Mouse (Mus musculus) CH12.LX (cell line): ENCODE data around the gene D17H6S53E. TPM values are rescaled to one million over a fixed set of nuclear protein-coding genes. Genes with fewer than 3 reads are reported as not detected.

Source experiments
- DNase-seq: peaks from one replicate; pipeline ENCODE4 v3.0.0-alpha.2; 2013; ENCODE audit errors: extremely low read depth
- H3K27ac ChIP-seq: 2 replicates; pipeline ENCODE4 v1.5.1; 2012; ENCODE audit warnings: low read depth, mild to moderate bottlenecking, control low read depth, moderate library complexity; ENCODE audit not compliant: insufficient read depth
- H3K27me3 ChIP-seq: replicated peaks from 2 replicates; pipeline ENCODE3; 2012; ENCODE audit warnings: inconsistent platforms
- H3K36me3 ChIP-seq, 2 experiments: replicated peaks in 1 of 2; 2 replicates each; pipeline versions ENCODE3 to v1.6.1; 2012; ENCODE audit warnings: inconsistent platforms in 1 of 2, low read length in 1 of 2, mild to moderate bottlenecking in 1 of 2, mixed read lengths in 1 of 2, moderate library complexity in 1 of 2; ENCODE audit not compliant: control insufficient read depth in 1 of 2, insufficient read depth in 1 of 2
- H3K4me1 ChIP-seq, 2 experiments: 2 replicates each; pipeline ENCODE4 v1.6.1; 2012; ENCODE audit warnings: inconsistent platforms in 1 of 2, moderate library complexity in 1 of 2; ENCODE audit not compliant: insufficient read depth in 2 of 2, control insufficient read depth in 1 of 2
- H3K4me2 ChIP-seq: 2 replicates; pipeline ENCODE4 v1.6.1; 2012; ENCODE audit warnings: low read depth, mild to moderate bottlenecking, control low read depth; ENCODE audit not compliant: poor library complexity, insufficient read depth, severe bottlenecking
- H3K4me3 ChIP-seq, 3 experiments: fragments of 150-350 bp in 1 of 3; sonication (generic) in 1 of 3; replicated peaks in 1 of 3; 2 replicates each; pipeline versions ENCODE3 to v1.5.1; 2011 to 2012; ENCODE audit warnings: low read depth in 2 of 3, low read length in 2 of 3, mild to moderate bottlenecking in 2 of 3, moderate library complexity in 2 of 3, control low read depth in 1 of 3, improper control_type of control experiment in 1 of 3, inconsistent platforms in 1 of 3, mixed read lengths in 1 of 3; ENCODE audit not compliant: poor library complexity in 1 of 3
- H3K79me2 ChIP-seq: replicated peaks from 2 replicates; pipeline ENCODE4 v1.6.1; 2012; ENCODE audit warnings: mild to moderate bottlenecking, moderate library complexity; ENCODE audit not compliant: control insufficient read depth, poor library complexity, insufficient read depth, severe bottlenecking; ENCODE audit errors: extremely low read depth
- H3K9ac ChIP-seq: 2 replicates; pipeline ENCODE4 v1.6.1; 2012; ENCODE audit warnings: low read depth, mild to moderate bottlenecking, control low read depth, moderate library complexity; ENCODE audit not compliant: insufficient read depth
- H3K9me3 ChIP-seq: replicated peaks from 2 replicates; pipeline ENCODE3; 2012; ENCODE audit warnings: low read length, inconsistent platforms, mixed read lengths
- BHLHE40 ChIP-seq: IDR thresholded peaks from 2 replicates; pipeline ENCODE4 v1.6.1; 2011; ENCODE audit warnings: mild to moderate bottlenecking, low read depth, low read length, improper control_type of control experiment
- CHD1 ChIP-seq: IDR thresholded peaks from 2 replicates; pipeline ENCODE4 v1.6.1; 2012; ENCODE audit warnings: low read depth, low read length, improper control_type of control experiment, inconsistent platforms
- CHD2 ChIP-seq: IDR thresholded peaks from 2 replicates; pipeline ENCODE4 v1.6.1; 2011; ENCODE audit warnings: low read length, improper control_type of control experiment
- E2F4 ChIP-seq: IDR thresholded peaks from 2 replicates; pipeline ENCODE4 v1.6.1; 2011; ENCODE audit warnings: low read depth, low read length, improper control_type of control experiment; ENCODE audit not compliant: insufficient replicate concordance
- ELF1 ChIP-seq: IDR thresholded peaks from 2 replicates; pipeline ENCODE4 v1.6.1; 2014; ENCODE audit warnings: low read depth, mild to moderate bottlenecking, inconsistent platforms, low read length, improper control_type of control experiment
- EP300 ChIP-seq: IDR thresholded peaks from 2 replicates; pipeline ENCODE4 v1.6.1; 2011; ENCODE audit warnings: low read length, improper control_type of control experiment
- GABPA ChIP-seq: IDR thresholded peaks from 2 replicates; pipeline ENCODE4 v1.6.1; 2012; ENCODE audit warnings: low read depth, low read length, improper control_type of control experiment, inconsistent platforms; ENCODE audit not compliant: insufficient replicate concordance
- IRF4 ChIP-seq: IDR thresholded peaks from 2 replicates; pipeline ENCODE4 v1.6.1; 2014; ENCODE audit warnings: low read depth, mild to moderate bottlenecking, inconsistent platforms, low read length, improper control_type of control experiment
- JUN ChIP-seq: IDR thresholded peaks from 2 replicates; pipeline ENCODE4 v1.6.1; 2011; ENCODE audit warnings: low read depth, mild to moderate bottlenecking, low read length, improper control_type of control experiment, moderate library complexity; ENCODE audit not compliant: insufficient read depth
- KAT2A ChIP-seq: IDR thresholded peaks from 2 replicates; pipeline ENCODE4 v1.6.1; 2012; ENCODE audit warnings: low read length, improper control_type of control experiment, inconsistent platforms; ENCODE audit not compliant: insufficient replicate concordance
- MAFK ChIP-seq: IDR thresholded peaks from 2 replicates; pipeline ENCODE4 v1.6.1; 2011; ENCODE audit warnings: low read length, improper control_type of control experiment; ENCODE audit not compliant: insufficient replicate concordance
- MEF2A ChIP-seq: IDR thresholded peaks from 2 replicates; pipeline ENCODE4 v1.6.1; 2014; ENCODE audit warnings: low read depth, mild to moderate bottlenecking, inconsistent platforms, low read length, improper control_type of control experiment, borderline replicate concordance
- MXI1 ChIP-seq: IDR thresholded peaks from 2 replicates; pipeline ENCODE4 v1.6.1; 2011; ENCODE audit warnings: mild to moderate bottlenecking, low read depth, low read length, improper control_type of control experiment
- NELFE ChIP-seq: IDR thresholded peaks from 2 replicates; pipeline ENCODE4 v1.6.1; 2011; ENCODE audit warnings: low read depth, low read length, improper control_type of control experiment
- NRF1 ChIP-seq: IDR thresholded peaks from 2 replicates; pipeline ENCODE4 v1.6.1; 2014; ENCODE audit warnings: low read depth, mild to moderate bottlenecking, inconsistent platforms, low read length, improper control_type of control experiment, moderate library complexity
- POLR2A ChIP-seq: IDR thresholded peaks from 2 replicates; pipeline ENCODE4 v1.6.1; 2011; ENCODE audit warnings: low read depth, mild to moderate bottlenecking, improper control_type of control experiment, low read length
- POLR2AphosphoS2 ChIP-seq: IDR thresholded peaks from 2 replicates; pipeline ENCODE4 v1.6.1; 2011; ENCODE audit warnings: low read depth, low read length, improper control_type of control experiment
- SIN3A ChIP-seq: IDR thresholded peaks from 2 replicates; pipeline ENCODE4 v1.6.1; 2012; ENCODE audit warnings: low read length, improper control_type of control experiment, inconsistent platforms
- UBTF ChIP-seq: IDR thresholded peaks from 2 replicates; pipeline ENCODE4 v1.6.1; 2012; ENCODE audit warnings: low read depth, mild to moderate bottlenecking, inconsistent platforms, low read length, improper control_type of control experiment, moderate library complexity
- USF1 ChIP-seq: IDR thresholded peaks from 2 replicates; pipeline ENCODE4 v1.6.1; 2014; ENCODE audit warnings: low read depth, mild to moderate bottlenecking, inconsistent platforms, low read length, improper control_type of control experiment
- USF2 ChIP-seq: conservative IDR thresholded peaks from 2 replicates; pipeline ENCODE4 v1.6.1; 2011; ENCODE audit warnings: low read depth, low read length, improper control_type of control experiment
- ZKSCAN1 ChIP-seq: IDR thresholded peaks from 2 replicates; pipeline ENCODE4 v1.6.1; 2012; ENCODE audit warnings: low read depth, inconsistent platforms, low read length, improper control_type of control experiment, borderline replicate concordance
- ZNF384 ChIP-seq: IDR thresholded peaks from 2 replicates; pipeline ENCODE4 v1.6.1; 2012; ENCODE audit warnings: low read depth, low read length, improper control_type of control experiment, inconsistent platforms
- dilution Hi-C: fragments of 300-500 bp; cut with MboI; formaldehyde crosslinking; loops from 2 replicates; pipeline ENCODE4 v1.14.3; 2020; ENCODE audit warnings: low sequenced_read_pairs; ENCODE audit not compliant: extremely low pct_unique_long_range_greater_than_20kb, extremely low pct_ligation_motif_present
- in situ Hi-C: fragments of 300-500 bp; cut with MboI; formaldehyde crosslinking; loops from 3 replicates; pipeline ENCODE4 v1.14.3; 2019; ENCODE audit warnings: low sequenced_read_pairs, low pct_ligation_motif_present, low pct_unique_long_range_greater_than_20kb, mixed read lengths
- polyA plus RNA-seq: library from polyadenylated mRNA; unstranded; fragments of >175 nt; gene quantifications from 2 replicates; pipeline ENCODE4 v1.2.1, GENCODE M21; 2012; ENCODE audit warnings: low read depth; ENCODE audit not compliant: insufficient read length
- total RNA-seq, 2 experiments: library from RNA; depleted of rRNA; stranded (reverse); fragments of 300-350 nt in 1 of 2; fragments of >200 nt in 1 of 2; gene quantifications; 2 replicates each; pipeline ENCODE4 v1.2.3; 2012 to 2014

Gene D17H6S53E
- total and polyA plus RNA-seq, 3 experiments: 8.7 to 15.6 (median 11.9) TPM

DNA sequence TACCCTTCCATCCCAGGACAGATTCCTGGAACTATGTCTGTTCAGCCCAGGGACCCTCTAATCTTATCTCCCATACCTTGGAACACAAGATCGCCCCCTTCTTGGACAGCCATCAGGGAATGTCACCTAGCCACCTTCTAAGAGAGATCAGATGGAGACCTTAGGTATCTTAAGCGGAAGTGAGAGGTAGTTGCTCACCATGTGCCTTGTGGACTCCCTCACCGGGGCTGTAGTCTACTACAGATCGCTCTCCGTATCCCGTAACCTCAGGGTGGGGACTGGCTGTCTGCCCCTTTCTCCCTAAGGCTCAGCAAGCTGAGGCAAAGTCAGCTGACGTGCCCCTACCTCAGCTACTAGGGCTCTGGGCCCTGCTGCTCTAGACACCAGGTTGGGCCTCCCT lies 22.1 kb upstream of the D17H6S53E start:
- no peak overlapping the region for H3K9ac ChIP-seq
- TF ChIP-seq MAFK: no peak
- TF ChIP-seq SIN3A: no peak
- no peak for TF ChIP-seq POLR2A
- no peak for TF ChIP-seq JUN
- TF ChIP-seq ZNF384: no peak
- TF ChIP-seq USF2: no peak
- TF ChIP-seq POLR2AphosphoS2: no peak
- no peak for TF ChIP-seq E2F4
- no peak for TF ChIP-seq NELFE
- no peak for TF ChIP-seq IRF4
- TF ChIP-seq ZKSCAN1: no peak
- no peak overlapping the region for H3K4me2 ChIP-seq

GRCm38 (mm10) chr17:35104754-35105153 lies 21.4 kb upstream of the D17H6S53E start:
- no peak overlapping the region for H3K4me3 ChIP-seq
- no peak for TF ChIP-seq ELF1
- TF ChIP-seq USF1: no peak
- no peak for TF ChIP-seq POLR2AphosphoS2
- TF ChIP-seq MXI1: no peak
- no peak for TF ChIP-seq UBTF
- no peak for TF ChIP-seq CHD1
- no peak for TF ChIP-seq EP300
- TF ChIP-seq GABPA: no peak
- TF ChIP-seq BHLHE40: no peak
- no peak for TF ChIP-seq NRF1
- no peak for TF ChIP-seq KAT2A
- no peak for TF ChIP-seq CHD2
- TF ChIP-seq MEF2A: no peak
- TF ChIP-seq, all 38 proteins: peak for 0
- no peak overlapping the region for H3K27ac ChIP-seq

More for the DNA sequence above, 22.1 kb upstream of the D17H6S53E start:
- in situ Hi-C loops (no loop called here), dilution Hi-C loops (no loop called here)
- Histone ChIP-seq H3K79me2 (no peaks in the 10 kb centered on the region), H3K36me3 (peaks cover 40 to 59% of the 10 kb centered on the region in 2 experiments), H3K27ac (no peak overlapping the region), H3K4me3 (no peak overlapping the region), H3K9me3 (no peaks in the 10 kb centered on the region), H3K27me3 (no peaks in the 10 kb centered on the region), H3K4me1 (peaks cover 0 to 4% of the 10 kb centered on the region in 2 experiments; a peak in 1 of 4 replicates)
- no peak for DNase-seq

More at GRCm38 (mm10) chr17:35104754-35105153, 21.4 kb upstream of the D17H6S53E start:
- Histone ChIP-seq H3K4me2 (no peak overlapping the region), H3K4me1 (peaks cover 0 to 4% of the 10 kb centered on the region in 2 experiments; a peak in 1 of 4 replicates), H3K36me3 (peaks cover 35 to 52% of the 10 kb centered on the region in 2 experiments), H3K9ac (no peak overlapping the region), H3K27me3 (no peaks in the 10 kb centered on the region), H3K9me3 (no peaks in the 10 kb centered on the region), H3K79me2 (no peaks in the 10 kb centered on the region)
- in situ Hi-C loops (no loop called here), dilution Hi-C loops (no loop called here)
- no peak for DNase-seq
